Mouse (Mus musculus) kidney, embryonic 16.5 days (tissue): ENCODE results near the gene Grhl3. TPM values are rescaled to one million over a fixed set of nuclear protein-coding genes. Genes with fewer than 3 reads are reported as not detected.
"Not testable (repeated sequence)": the region's sequence is repeated elsewhere in the genome, so short reads cannot be mapped to it uniquely, and the experiment has no call there.

ENCODE experiments used
- ATAC-seq: fragments of 200-750 bp; cut with Nextera tagmentation; 2 replicates; pipeline ENCODE4 v1.8.0; 2017; ENCODE audit warnings: moderate TSS enrichment; ENCODE audit not compliant: low FRiP score, low TSS enrichment
- H3K27ac ChIP-seq: fragments of 300-500 bp; sonication (generic); 2 replicates; pipeline ENCODE4 v1.5.1; 2014; ENCODE audit warnings: low read length
- H3K27me3 ChIP-seq: fragments of 300-500 bp; sonication (generic); 2 replicates; pipeline ENCODE4 v1.6.1; 2014; ENCODE audit warnings: low read length, control low read depth, mixed read lengths; ENCODE audit not compliant: insufficient read depth
- H3K36me3 ChIP-seq: fragments of 300-500 bp; sonication (generic); 2 replicates; pipeline ENCODE4 v1.6.1; 2014; ENCODE audit warnings: low read length, control low read depth, mixed read lengths; ENCODE audit not compliant: insufficient read depth
- H3K4me1 ChIP-seq: fragments of 300-500 bp; sonication (generic); 2 replicates; pipeline ENCODE4 v1.6.1; 2014; ENCODE audit warnings: low read length, control low read depth, mixed read lengths; ENCODE audit not compliant: insufficient read depth
- H3K4me2 ChIP-seq: fragments of 300-500 bp; sonication (generic); replicated peaks from 2 replicates; pipeline ENCODE4 v1.6.1; 2014; ENCODE audit warnings: low read depth, low read length
- H3K4me3 ChIP-seq: fragments of 300-500 bp; sonication (generic); 2 replicates; pipeline ENCODE4 v1.5.1; 2014; ENCODE audit warnings: mild to moderate bottlenecking, low read length
- H3K9ac ChIP-seq: fragments of 300-500 bp; sonication (generic); replicated peaks from 2 replicates; pipeline ENCODE4 v1.6.1; 2014; ENCODE audit warnings: low read length
- H3K9me3 ChIP-seq: fragments of 300-500 bp; sonication (generic); 2 replicates; pipeline ENCODE4 v1.6.1; 2016; ENCODE audit warnings: low read length, control low read depth
- WGBS: fragments of 180-500 bp; shearing (Covaris S2); extraction: QIAGEN DNeasy Blood & Tissue Kit; methylation state at CpG from one replicate; pipeline ENCODE4 v1.1.7; 2014; 5-methylcytosine and 5-hydroxymethylcytosine counted together
- polyA plus RNA-seq: library from polyadenylated mRNA; unstranded; fragments of >200 nt; fragmentation: Nextera tagmentation; extraction: Ambion mirVana; gene quantifications from 2 replicates; pipeline ENCODE4 v1.2.1, GENCODE M21; 2015

Grhl3 gene
- polyA plus RNA-seq, result 3.6 and 4.9 TPM in 2 replicates

DNA sequence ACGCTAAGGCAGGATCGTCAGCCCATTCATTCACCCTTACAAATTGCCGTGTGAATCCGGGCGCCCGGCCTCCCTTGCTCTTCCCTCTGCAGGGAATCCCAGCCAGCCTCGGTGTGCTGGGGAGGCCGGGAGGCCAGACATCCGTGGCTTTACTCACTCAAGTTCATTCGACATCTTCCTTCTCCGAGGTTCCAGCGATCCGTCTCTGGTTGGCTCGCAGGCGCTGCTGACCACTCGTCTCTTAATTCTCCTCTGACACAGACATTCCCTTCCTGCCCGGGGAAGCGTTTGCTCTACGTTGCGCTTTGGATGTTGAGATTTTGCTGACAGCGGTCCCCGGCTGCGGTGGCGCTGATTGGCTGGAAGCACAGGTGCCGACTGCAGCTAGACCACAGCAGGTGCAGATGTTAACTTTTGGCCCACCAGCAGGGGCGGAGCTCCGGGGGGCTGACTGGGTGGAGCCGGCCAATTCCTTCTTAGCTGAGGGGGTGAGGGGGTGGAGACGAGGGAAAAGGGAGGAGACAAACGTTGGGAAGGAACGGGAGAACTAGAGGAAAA, at the start of gene Grhl3:
TSS of gene Grhl3 (minus strand) at position 380 of the 558 bp plus-strand sequence.
- Histone ChIP-seq H3K27me3 (peaks cover 61% of the 10 kb centered on the region), H3K9me3 (no peaks in the 10 kb centered on the region), H3K4me3 (peak within 1 kb of the TSS; percentile 39), H3K4me2 (peak within 1 kb of the TSS; percentile 56), H3K4me1 (peaks cover 25% of the 10 kb centered on the region), H3K36me3 (no peaks in the 10 kb centered on the region), H3K27ac (no peak within 1 kb of the TSS), H3K9ac (0 out of 2 replicates have a peak within 1 kb of the TSS, but pooled peaks have one; percentile 10)
- no peak; the same call in 1 of the 2 replicates for ATAC-seq
- under 1% methylated on average over 31 of the region's 31 CpGs for WGBS

- no peak for ATAC-seq
- 93% methylated on average over 10 of the region's 10 CpGs for WGBS
- Histone ChIP-seq H3K4me3 (no peak overlapping the region), H3K9ac (no peak overlapping the region), H3K4me2 (no peak overlapping the region), H3K27ac (no peak overlapping the region), H3K27me3 (no peaks in the 10 kb centered on the region), H3K4me1 (peaks cover 8% of the 10 kb centered on the region), H3K36me3 (no peaks in the 10 kb centered on the region), H3K9me3 (peaks cover 7% of the 10 kb centered on the region)
These were observed 48.9 kb upstream of the Grhl3 start for GRCm38 (mm10) chr4:135622290-135622689.

- Histone ChIP-seq H3K4me3 (no peak overlapping the region), H3K36me3 (no peaks in the 10 kb centered on the region), H3K27me3 (no peaks in the 10 kb centered on the region), H3K27ac (no peak overlapping the region), H3K9ac (no peak overlapping the region), H3K4me2 (no peak overlapping the region), H3K4me1 (peaks cover 8% of the 10 kb centered on the region), H3K9me3 (peaks cover 7% of the 10 kb centered on the region)
- 97% methylated on average over 3 of the region's 3 CpGs for WGBS
- ATAC-seq, result no peak
These were observed 47.0 kb upstream of the Grhl3 start for GRCm38 (mm10) chr4:135620461-135620860.

- no peak for ATAC-seq
- WGBS, result 15% methylated on average over 16 of the region's 16 CpGs
These were observed 44.5 kb upstream of the Grhl3 start for GRCm38 (mm10) chr4:135617783-135618470.

DNA sequence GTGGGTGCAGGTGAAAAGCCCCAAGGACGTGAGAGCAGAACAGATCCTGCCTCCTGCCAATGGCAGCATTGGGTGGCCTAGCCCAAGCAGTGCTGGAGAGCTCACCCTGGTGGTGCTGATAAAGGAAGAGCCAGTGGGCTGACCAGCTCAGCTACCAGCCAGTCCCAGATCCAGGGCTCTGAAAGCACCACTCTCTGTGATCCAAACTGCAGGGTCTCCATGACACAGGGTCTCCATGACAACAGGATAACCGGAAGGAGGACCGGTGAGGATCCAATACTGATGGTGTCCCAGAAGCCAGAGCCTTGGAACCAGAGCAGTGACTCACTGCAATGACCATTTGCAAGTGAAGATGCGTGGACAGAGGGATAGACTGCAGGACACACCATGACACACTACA, 43.6 kb upstream of the Grhl3 start:
- H3K4me1 ChIP-seq, result peaks cover 8% of the 10 kb centered on the region
- H3K27ac ChIP-seq, result no peak overlapping the region
- peaks cover 7% of the 10 kb centered on the region for H3K9me3 ChIP-seq
- WGBS, result 45% methylated on average over 4 of the region's 4 CpGs
- ATAC-seq, result no peak; the same call in 1 of the 2 replicates
- no peak overlapping the region for H3K4me2 ChIP-seq
- H3K4me3 ChIP-seq, result no peak overlapping the region
- no peak overlapping the region for H3K9ac ChIP-seq
- H3K36me3 ChIP-seq, result no peaks in the 10 kb centered on the region
- H3K27me3 ChIP-seq, result no peaks in the 10 kb centered on the region

More at GRCm38 (mm10) chr4:135617783-135618470, 44.5 kb upstream of the Grhl3 start:
- Histone ChIP-seq H3K4me1 (peaks cover 8% of the 10 kb centered on the region), H3K9me3 (peaks cover 7% of the 10 kb centered on the region), H3K36me3 (no peaks in the 10 kb centered on the region), H3K4me2 (no peak overlapping the region; the same call in 1 of the 2 replicates), H3K9ac (no peak overlapping the region), H3K27ac (no peak overlapping the region), H3K4me3 (no peak overlapping the region), H3K27me3 (no peaks in the 10 kb centered on the region)

- not testable (repeated sequence) for H3K9ac ChIP-seq, H3K27ac ChIP-seq, ATAC-seq, H3K4me3 ChIP-seq, H3K27me3 ChIP-seq, H3K4me1 ChIP-seq, H3K36me3 ChIP-seq, H3K4me2 ChIP-seq
- H3K9me3 ChIP-seq, result peaks cover 22% of the 10 kb centered on the region
- 79% methylated on average over 5 of the region's 5 CpGs for WGBS
These were observed 41.9 kb upstream of the Grhl3 start for GRCm38 (mm10) chr4:135615307-135615706.

GRCm38 (mm10) chr4:135609986-135610385, 36.6 kb upstream of the Grhl3 start:
- H3K4me2 ChIP-seq, result no peak overlapping the region
- peaks cover 15% of the 10 kb centered on the region for H3K9me3 ChIP-seq
- no peaks in the 10 kb centered on the region for H3K36me3 ChIP-seq
- H3K27me3 ChIP-seq, result no peaks in the 10 kb centered on the region
- 75% methylated on average over 2 of the region's 2 CpGs for WGBS
- H3K9ac ChIP-seq, result no peak overlapping the region
- no peak overlapping the region for H3K27ac ChIP-seq
- no peak for ATAC-seq
- no peak overlapping the region for H3K4me3 ChIP-seq
- H3K4me1 ChIP-seq, result no peaks in the 10 kb centered on the region

GRCm38 (mm10) chr4:135607979-135608885, 34.8 kb upstream of the Grhl3 start:
- H3K4me2 ChIP-seq, result no peak overlapping the region
- no peak overlapping the region for H3K4me3 ChIP-seq
- no peaks in the 10 kb centered on the region for H3K4me1 ChIP-seq
- H3K36me3 ChIP-seq, result no peaks in the 10 kb centered on the region
- H3K27ac ChIP-seq, result no peak overlapping the region
- H3K27me3 ChIP-seq, result no peaks in the 10 kb centered on the region
- H3K9me3 ChIP-seq, result peaks cover 15% of the 10 kb centered on the region
- H3K9ac ChIP-seq, result no peak overlapping the region
- ATAC-seq, result no peak
- 52% methylated on average over 18 of the region's 18 CpGs for WGBS

GRCm38 (mm10) chr4:135606271-135606670, 32.8 kb upstream of the Grhl3 start:
- peaks cover 10% of the 10 kb centered on the region for H3K9me3 ChIP-seq
- no peaks in the 10 kb centered on the region for H3K4me1 ChIP-seq
- no peaks in the 10 kb centered on the region for H3K27me3 ChIP-seq
- H3K4me2 ChIP-seq, result no peak overlapping the region
- H3K9ac ChIP-seq, result no peak overlapping the region
- H3K27ac ChIP-seq, result no peak overlapping the region
- no peak for ATAC-seq
- H3K4me3 ChIP-seq, result no peak overlapping the region
- no peaks in the 10 kb centered on the region for H3K36me3 ChIP-seq
- 87% methylated on average over 7 of the region's 7 CpGs for WGBS
